Mouse (Mus musculus) B cell, adult 67 days (primary cell): ENCODE results near the gene Nup210l. TPM values are rescaled to one million over a fixed set of nuclear protein-coding genes. Genes with fewer than 3 reads are reported as not detected.

Experiments used
- total RNA-seq, 2 experiments: library from RNA; stranded (reverse); gene quantifications; 4 replicates each; pipeline ENCODE4 v1.2.4; 2023

Gene Nup210l
- total RNA-seq: 1 to 10 TPM; 1.7 to 2.3 TPM

DNA sequence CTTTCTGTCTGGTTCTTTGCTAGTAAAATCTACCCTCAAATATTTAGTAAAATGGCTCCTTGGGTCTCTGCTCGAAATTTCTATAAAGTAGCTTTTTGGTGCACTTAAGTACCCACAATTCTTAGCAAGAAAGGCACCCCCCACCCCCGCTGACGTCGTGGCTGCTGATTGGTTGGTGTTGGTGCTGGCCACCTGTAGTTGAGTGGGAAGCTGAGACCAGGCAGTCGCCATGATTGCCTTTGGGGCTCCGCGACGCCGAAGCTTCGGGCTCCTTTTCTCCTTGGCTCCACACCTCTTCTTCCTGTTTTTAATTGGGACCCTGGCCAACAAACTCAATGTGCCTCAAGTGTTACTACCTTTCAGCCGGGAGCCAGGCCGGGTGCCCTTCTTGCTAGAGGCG, at the start of gene Nup210l:
TSS of gene Nup210l (plus strand) at position 195 of the 400 bp plus-strand sequence.

DNA sequence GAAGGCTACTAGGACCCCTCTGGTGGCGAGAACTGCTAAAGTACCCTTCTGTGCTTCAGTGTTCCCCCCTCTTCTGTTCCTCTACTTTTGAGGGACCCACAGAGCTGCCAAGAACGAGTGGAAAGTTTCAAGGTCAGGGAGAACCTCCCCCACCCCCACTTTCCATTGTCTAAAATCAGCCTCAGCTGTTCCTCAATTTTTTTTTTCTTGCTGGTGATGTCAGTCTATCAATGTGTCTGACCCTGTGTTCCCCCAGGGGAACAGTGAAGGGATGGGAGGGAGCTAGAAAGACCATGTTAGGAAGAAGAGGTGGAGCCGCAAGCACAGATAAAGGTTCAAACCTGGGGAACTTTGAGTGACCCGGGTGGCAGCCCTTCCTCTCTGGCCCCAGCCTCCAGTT, 31.6 kb upstream of the Nup210l start, which contains the start of gene Tpm3:
TSS of gene Tpm3 (plus strand) at position 356 of the 400 bp plus-strand sequence.

DNA sequence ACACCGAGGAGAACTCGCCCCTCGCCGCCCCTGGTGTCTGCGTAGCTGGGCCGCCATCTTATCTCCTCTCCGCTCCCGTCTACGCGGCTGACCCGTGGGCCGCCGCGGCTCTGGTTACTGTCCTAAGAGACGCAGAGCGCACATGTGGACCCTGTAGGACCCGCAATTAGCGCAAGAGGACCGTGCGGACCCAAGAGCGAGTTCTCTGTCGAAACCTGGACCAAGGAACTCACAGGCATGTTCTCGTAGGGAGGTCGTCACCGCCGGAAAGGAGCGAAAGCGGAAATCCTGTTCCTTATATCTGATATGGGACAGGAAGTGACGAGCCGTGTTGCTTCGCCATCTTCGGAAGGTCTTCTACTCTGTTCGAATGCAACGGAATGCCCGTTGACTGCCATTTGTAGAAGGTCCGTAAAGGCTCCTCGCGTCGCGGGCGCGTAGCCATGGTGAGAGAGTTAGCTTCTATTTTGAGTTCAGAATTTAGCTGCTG, 109.5 kb downstream of the Nup210l start, which contains the start of the genes Rps27 and Rab13:
TSS of gene Rps27 (minus strand) at position 275 of the 490 bp plus-strand sequence.
TSS of gene Rab13 (plus strand) at position 319 of the 490 bp plus-strand sequence.

DNA sequence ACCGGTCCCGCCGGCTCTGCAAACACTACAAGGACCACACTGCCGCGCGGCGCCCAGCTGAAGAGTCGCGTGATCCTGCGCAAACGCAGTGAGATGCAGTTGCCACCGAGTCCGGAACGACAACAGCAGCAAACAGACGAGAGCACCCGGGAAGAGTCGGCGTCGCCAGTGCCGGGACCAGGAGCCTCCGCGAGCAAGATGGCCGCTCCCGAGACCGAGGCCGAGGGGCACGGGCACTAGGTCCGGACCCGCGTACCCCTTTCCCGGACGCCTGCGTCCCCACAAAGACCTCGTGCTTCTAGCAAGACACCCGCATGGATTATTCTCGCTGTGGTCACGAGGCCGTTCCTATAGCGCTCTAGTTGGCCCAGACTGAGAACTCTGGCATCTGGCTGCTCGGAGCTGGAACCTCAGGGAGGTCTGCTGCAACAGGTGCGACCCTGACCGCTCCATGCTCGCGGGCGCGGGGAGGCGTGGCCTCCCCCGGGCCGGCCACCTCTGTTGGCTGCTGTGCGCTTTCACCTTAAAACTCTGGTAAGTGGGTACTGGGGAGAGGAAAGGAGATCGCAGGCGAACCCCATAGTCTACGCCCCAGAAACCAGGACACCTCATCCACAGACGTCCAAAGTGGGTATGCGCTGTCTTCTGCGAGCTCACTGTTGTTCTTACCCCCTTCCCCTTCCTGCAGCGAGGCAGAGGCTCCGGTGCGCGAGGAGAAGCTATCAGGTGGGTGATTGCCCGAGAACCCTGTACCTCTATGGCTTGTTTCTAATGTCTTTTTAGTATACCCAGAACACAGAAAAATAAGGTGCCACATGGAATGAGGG, 127.8 kb downstream of the Nup210l start, which contains the start of gene Jtb:
TSS of gene Jtb (plus strand) at position 91 of the 827 bp plus-strand sequence.

DNA sequence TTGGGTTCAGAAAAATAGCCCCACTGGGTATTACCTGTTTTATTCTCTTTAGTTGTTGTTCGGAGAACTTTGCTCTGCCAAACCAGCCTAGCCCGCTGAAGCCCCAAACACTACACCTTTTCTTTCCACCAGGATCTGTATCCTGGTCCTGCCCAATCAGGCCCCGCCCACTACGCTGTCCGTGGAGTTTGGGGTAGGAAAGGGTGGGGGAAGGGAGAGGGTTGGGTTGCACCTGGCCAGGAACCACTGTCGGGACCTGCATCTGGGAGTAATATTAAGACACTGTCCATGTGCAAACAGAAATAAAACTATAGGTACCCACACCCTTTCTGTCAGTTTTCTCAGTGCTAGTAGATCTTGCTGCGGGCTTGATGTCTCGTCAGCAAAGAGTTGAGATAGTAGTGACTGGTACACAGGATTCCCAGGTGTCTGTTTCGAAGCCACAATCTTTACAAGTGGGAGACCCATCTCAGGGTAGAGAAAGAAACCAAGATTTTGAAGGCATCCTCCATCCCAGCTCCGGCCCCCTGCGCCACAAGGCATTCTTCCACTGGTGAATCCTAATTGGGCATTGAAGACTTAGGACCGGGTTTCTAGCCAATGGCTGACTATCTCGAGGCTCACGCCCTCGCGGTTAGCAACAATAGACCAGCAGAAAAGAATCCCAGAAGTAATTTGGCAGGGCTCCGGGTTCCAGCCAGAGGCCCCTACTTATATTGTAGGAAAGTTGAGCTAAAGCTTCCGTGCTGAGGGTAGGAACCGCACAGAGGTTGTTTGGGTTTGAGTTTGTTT, 139.2 kb downstream of the Nup210l start, which contains the start of gene Creb3l4:
TSS of gene Creb3l4 (minus strand) at position 529 of the 792 bp plus-strand sequence.

DNA sequence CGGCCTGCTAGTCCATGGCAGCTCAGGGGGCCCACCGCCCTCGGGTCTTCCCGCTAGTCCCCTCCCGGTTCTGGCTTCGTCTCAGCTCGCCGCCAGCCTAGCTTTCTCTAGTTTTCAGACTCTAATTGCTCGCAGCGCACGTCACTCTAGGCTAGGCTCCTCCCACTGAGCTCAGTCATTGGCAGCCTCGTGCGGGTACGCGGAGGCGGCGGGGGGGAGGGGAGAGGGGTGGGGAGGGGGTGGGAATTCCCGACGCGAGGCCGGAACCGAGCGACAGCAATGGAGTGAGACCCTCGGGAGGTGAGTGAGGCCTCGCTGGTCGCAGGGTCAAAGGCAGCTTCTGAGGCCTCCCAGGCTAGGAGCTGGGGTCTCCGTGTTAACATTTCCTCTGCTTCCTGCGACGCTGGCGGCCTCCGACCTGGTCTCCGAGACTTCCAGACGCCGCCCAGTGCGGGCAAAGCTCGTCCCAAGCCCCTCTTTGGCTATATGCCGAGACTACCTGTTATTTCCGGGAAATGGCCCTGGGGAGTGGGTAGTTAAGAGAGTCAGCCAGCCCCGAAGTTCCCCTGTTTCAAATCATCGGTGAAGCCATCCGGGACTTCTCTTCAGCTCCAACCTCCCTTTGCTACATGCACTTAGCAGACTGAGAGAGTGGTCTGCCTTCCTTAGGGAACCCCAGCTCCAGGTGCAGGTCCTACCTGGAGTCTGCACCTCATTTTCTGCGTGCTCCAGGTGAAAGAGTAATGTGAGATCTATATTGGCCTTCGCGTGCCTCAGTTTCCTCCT, 144.2 kb downstream of the Nup210l start, which contains the start of gene Slc39a1:
TSS of gene Slc39a1 (plus strand) at position 213 of the 786 bp plus-strand sequence.

DNA sequence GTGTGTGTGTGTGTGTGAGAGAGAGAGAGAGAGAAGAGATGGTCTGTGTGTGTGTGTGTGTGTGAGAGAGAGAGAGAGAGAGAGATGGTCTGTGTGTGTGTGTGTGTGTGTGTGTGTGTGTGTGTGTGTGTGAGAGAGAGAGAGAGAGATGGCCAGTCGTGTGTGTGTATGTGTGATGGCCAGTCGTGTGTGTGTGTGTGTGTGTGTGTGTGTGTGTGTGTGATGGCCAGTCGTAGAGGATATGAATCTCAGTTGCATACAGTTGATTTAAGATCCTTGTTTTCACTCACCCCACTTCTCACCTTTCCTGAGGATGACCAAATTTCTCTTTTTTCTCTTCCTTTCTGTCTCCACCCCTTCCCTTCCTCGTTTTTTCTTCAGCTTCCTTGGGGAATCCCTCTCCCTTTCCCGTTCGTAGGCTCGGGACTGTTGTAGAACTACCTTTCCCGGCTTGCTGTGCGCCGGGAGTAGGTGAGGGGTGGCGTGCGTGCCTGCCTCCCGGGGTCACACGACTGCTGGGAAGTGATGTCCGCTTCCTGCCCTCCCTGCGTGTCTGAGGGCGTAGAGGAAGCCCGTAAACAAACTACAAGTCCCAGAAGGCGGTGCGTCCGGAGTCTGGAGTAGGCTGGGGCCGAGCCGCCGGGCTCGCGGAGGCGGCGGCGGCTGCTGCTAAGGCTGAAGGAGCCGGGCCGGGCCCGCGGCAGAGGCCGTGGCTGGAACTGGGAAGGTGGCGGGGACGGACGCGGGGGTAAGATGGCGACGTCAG, 149.9 kb downstream of the Nup210l start, which contains the start of gene Crtc2:
TSS of gene Crtc2 (plus strand) at position 511 of the 766 bp plus-strand sequence.

Other genes with a start within 250 kb of the Nup210l start
- 10 to 100 TPM; 16.5 to 16.8 TPM for gene Il6ra, start 190.9 kb upstream of the Nup210l start, total RNA-seq
- 10 to 100 TPM; 73.8 to 83.4 TPM for gene Atp8b2, start 140.6 kb upstream of the Nup210l start, total RNA-seq
- 10 to 100 TPM; 57.4 to 62.6 TPM for gene Hax1, start 105.4 kb upstream of the Nup210l start, total RNA-seq
- gene 4933434E20Rik, start 52.5 kb upstream of the Nup210l start, total RNA-seq: 100 to 1,000 TPM; 127 to 129 TPM
- gene Ubap2l, start 51.5 kb upstream of the Nup210l start, total RNA-seq: 100 to 1,000 TPM; 320 to 321 TPM
- 100 to 1,000 TPM; 521 to 571 TPM for gene Tpm3, start 31.5 kb upstream of the Nup210l start, total RNA-seq
- over 10,000 TPM; 10,037 to 10,069 TPM for gene Rps27, start 109.5 kb downstream of the Nup210l start, total RNA-seq
- not detected for gene Rab13, start 109.6 kb downstream of the Nup210l start, total RNA-seq
- 10 to 100 TPM; 88.8 to 93.1 TPM for gene Jtb, start 127.5 kb downstream of the Nup210l start, total RNA-seq
- gene Creb3l4, start 139.4 kb downstream of the Nup210l start, total RNA-seq: not detected
- 10 to 100 TPM; 33.9 to 37.5 TPM for gene Slc39a1, start 144.0 kb downstream of the Nup210l start, total RNA-seq
- gene Crtc2, start 150.0 kb downstream of the Nup210l start, total RNA-seq: 100 to 1,000 TPM; 193 to 194 TPM
- 100 to 1,000 TPM; 180 TPM for gene Dennd4b, start 161.1 kb downstream of the Nup210l start, total RNA-seq
- 100 to 1,000 TPM; 120 to 129 TPM for gene Gatad2b, start 189.0 kb downstream of the Nup210l start, total RNA-seq